Mouse (Mus musculus) left cerebral cortex, postnatal 4 days (tissue): ENCODE measurements around the gene Arid3b. TPM values are rescaled to one million over a fixed set of nuclear protein-coding genes. Genes with fewer than 3 reads are reported as not detected.

Experiments used
- DNase-seq: peaks from one replicate; pipeline ENCODE4 v3.0.0-alpha.2; 2022
- intact Hi-C: fragments of 180-260 bp; cut with DNase I; formaldehyde crosslinking; loops from one replicate; pipeline ENCODE4 v1.15.1; 2025
- total RNA-seq, 2 experiments: library from RNA; stranded (reverse); gene quantifications; 2 replicates each; pipeline ENCODE4 v1.2.3; 2021

Arid3b gene
- total RNA-seq, 2 experiments from 2014 or later, result 9.1 to 9.7 TPM

DNA sequence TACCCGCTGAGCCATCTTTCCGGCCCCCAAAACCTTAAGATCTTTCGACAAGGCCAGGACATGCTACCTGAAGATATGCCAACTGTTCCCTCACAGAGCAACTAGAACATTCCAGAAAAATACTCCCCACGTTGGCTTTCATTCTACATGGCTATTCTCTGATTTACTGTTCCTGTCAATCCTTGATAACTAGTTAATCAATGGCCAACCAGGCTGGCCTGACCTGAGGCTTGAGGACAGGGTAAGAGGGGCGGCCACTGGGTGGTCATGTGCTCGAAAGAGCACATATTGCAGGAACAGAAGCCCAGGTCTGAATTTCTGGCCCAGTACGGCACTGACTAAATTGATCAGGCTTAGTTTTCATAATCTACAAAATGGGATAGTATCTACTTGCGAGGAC, 39.1 kb downstream of the Arid3b start:
- no peak for DNase-seq
- intact Hi-C loops, result no loop called here

DNA sequence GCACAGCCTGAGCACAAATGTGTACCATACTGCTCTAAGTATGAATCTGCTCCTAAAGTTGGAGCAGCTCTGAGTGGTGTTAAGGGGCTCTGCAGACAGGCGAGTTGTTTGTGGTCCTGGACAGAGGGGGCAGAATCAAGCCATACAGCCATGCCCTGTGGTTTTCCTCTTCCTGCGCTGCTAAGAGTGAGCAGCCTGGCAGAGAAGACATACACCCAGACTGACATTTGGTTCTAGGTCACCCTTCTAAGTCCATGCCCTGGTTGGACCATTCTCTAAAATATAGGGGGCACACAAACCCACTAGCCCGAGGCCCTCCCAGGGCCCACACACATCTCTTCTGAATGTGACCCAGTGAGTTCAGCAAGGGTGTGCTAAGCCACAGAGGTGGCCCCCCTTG, 46.9 kb downstream of the Arid3b start:
- DNase-seq, result no peak
- intact Hi-C loops, result no loop called here

GRCm38 (mm10) chr9:57782656-57783055, 53.9 kb downstream of the Arid3b start:
- no peak for DNase-seq
- intact Hi-C loops, result no loop called here

- peak; percentile 71 for DNase-seq
- intact Hi-C loops, result no loop called here
Measured at GRCm38 (mm10) chr9:57775736-57776135, 60.9 kb downstream of the Arid3b start.

DNA sequence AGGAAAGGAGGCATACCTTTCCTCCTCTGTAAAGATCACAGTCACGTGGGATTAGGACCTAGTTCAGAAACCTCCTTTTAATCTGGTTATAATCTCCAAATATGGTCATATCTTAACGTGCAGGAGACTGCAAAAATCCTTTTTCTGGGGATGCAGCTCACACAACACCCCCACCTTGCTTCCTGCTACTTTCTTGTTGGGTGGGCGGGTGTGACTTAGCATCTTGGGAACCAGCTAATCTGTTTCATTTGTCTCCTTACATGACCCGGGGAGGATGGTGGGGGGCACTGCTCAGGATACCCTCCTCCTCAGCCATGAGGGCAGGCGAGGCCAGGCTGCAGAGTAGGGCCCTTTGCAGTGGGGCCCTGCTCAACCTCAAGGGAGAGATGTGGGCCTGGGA, 61.6 kb downstream of the Arid3b start:
- intact Hi-C loops, result no loop called here
- no peak for DNase-seq

- no peak for DNase-seq
- intact Hi-C loops, result no loop called here
Measured at GRCm38 (mm10) chr9:57774168-57774567, 62.4 kb downstream of the Arid3b start.

GRCm38 (mm10) chr9:57773754-57774153, 62.8 kb downstream of the Arid3b start:
- intact Hi-C loops, result no loop called here
- no peak for DNase-seq

DNA sequence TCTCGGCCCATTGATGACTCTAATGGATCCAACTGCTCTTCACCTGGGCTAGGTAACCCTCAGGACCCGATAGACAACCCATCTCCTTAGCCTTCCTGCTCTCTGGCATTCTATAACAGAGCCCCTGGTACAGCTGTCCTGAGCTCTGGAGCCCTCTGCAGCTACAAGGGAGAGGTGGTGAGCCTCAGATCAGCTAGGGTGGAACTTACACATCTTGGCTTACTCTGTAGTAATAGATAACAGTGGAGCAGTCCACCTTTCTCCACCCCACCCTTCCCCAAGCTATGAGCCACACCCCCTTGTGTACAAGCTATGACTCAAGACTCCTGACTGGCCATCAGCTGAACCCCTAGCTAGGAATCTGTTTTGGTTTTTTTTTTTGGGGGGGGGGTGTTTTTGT, 65.8 kb downstream of the Arid3b start:
- intact Hi-C loops, result no loop called here
- no peak for DNase-seq

GRCm38 (mm10) chr9:57770214-57770613, 66.4 kb downstream of the Arid3b start:
- no peak for DNase-seq
- intact Hi-C loops, result no loop called here

DNA sequence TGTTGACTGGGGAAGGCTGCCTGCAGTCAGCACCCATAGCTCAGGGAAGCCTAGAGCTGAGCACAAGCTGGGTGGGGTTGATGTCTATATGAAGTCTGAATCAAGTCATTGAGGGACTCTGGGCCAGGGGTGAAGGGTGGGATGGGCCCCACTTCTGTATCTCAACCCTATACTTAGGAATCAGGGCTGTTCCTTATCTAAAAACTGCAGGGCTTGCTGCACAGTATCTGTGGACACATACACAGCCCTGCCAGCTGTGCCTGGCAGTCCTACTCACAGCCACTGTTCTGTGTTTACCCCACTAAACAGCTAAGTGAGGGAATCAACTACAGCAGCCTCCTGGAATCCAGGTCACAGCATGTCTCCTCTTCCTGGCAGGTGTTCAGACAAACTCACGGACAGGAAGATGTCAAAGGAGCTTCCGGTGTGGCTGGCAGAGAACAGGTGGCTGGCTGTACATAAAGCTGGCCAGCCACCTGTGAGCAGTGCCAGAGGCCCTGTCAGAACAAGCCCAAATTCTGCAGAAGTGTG, 67.0 kb downstream of the Arid3b start:
- intact Hi-C loops, result loop anchor here (10.0 kb wide), 1 partner anchor 65 kb away; the partner anchor contains the start of gene Arid3b
- no peak for DNase-seq

DNA sequence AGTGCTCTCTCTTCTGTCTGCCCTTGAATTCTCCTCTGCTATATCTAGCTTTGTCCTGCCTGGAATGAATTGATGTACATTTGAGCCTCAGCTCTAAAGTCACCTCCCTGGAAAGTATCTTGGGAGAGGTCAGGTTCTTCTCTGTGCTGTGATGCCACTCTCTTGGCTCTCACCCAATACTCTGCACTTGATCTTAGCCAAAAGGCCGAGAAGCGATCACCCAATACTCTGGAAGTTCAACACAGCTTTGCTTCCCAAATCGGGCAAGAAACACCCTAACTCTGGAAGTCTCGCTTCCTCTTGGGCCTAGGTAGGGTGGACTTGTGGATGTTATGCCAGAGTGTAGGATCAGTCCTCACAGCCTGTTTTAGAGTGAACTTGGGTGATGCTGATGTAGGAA, 69.4 kb downstream of the Arid3b start:
- DNase-seq, result no peak
- intact Hi-C loops, result loop anchor here (10.0 kb wide), 1 partner anchor 68 kb away; the partner anchor contains the start of gene Arid3b

DNA sequence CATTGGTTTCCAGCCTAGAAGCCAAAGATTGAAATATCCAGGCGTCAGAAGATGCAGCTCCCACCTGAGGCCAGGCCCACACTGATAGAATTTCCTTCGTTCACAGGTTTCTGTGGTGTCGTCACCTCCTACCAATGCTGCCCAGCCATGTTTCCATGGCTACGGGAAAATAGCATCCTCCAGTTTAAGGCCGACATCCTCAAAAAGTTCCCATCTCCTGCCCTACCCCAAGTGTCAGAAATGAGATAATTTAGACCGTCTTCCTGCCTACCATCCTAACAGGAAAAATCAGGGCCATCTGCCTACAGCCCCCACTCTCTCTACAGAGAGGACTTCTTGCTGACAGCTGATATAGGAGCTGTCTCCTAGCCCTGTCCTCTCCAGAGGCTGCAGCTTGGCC, 70.2 kb downstream of the Arid3b start:
- intact Hi-C loops, result loop anchor here (10.0 kb wide), 1 partner anchor 68 kb away; the partner anchor contains the start of gene Arid3b
- no peak for DNase-seq

DNA sequence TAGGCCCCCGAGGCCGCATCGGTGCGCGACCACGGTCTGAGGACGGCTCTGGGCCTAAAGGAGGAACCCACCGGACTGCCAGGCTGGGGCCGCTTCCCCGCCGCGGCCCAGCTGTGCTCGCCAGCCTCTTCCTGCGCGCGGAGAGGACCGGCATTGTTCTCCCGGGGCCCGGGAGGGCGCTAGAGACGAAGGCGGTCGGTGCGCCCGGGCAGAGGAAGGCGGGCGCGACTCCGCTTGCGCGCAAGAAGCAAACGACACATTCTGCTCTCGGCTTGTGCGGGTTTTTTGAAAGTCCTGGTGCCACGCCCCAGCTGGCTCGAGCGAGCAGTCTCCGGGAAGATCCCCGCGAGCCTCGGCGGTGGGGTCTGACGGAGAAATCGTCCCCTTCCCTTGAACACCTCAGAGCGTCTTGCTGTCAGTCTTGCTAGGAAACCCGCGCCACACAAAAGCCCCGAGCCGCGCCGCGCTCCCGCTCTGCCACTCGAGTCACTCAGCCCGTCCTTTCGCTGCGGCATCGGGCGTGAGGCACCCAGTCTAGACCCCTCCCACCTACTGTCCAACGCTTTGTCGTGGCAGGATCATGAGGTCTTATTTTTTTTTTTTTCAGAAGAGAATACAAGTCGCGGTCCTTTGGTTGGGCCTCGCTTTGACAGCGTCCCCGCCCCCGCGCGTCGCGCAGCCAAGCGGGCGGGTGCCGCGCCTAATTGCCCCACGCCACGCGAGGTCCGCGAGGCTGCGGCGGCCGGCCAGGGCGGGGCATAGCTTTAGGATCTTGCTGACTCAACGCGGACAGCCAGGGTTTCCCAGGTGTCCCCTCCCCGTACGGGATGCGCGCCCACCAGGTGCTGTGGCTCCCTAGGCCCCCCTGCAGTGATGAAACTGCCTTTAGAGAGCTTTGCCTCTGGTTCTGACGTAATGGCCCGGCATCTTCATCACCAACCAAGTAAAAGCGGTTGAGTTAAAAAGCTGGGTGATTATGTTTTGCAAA, 70.9 kb downstream of the Arid3b start, which contains the start of gene Clk3:
Gene Clk3, minus strand, starts transcription at position 497 of the 988 bp plus-strand sequence.
- intact Hi-C loops, result loop anchor here (10.0 kb wide), 1 partner anchor 69 kb away; the partner anchor contains the start of gene Arid3b
- peak; percentile 72 for DNase-seq

DNA sequence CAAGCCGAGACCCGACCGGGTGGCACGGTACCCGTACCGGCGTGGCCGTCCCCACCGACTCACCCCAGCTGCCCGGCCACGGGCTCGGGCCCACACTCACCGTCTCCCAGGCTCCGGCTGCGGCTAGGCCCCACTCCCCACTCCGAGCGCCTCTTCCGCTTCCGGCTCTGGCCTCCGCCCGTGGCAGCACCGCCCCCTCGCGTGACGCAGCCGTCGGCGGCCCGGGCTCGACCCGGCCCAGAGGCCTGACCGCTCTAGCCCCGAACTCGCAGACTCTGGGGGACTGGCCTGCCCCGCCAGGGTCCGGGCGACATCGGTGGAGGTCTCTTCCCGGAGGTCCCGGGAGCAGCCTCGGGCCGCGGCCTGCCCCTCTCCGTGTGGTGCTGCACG, 71.6 kb downstream of the Arid3b start:
- intact Hi-C loops, result loop anchor here (5.0 to 10.0 kb wide), 2 partner anchors 70 to 232 kb away; partner anchors contain the start of gene Arid3b
- DNase-seq, result peak; percentile 94

- intact Hi-C loops, result loop anchor here (5.0 to 10.0 kb wide), 2 partner anchors 70 to 233 kb away; partner anchors contain the start of gene Arid3b
- DNase-seq, result peak; percentile 86
Measured at GRCm38 (mm10) chr9:57764147-57764973, 72.2 kb downstream of the Arid3b start.

DNA sequence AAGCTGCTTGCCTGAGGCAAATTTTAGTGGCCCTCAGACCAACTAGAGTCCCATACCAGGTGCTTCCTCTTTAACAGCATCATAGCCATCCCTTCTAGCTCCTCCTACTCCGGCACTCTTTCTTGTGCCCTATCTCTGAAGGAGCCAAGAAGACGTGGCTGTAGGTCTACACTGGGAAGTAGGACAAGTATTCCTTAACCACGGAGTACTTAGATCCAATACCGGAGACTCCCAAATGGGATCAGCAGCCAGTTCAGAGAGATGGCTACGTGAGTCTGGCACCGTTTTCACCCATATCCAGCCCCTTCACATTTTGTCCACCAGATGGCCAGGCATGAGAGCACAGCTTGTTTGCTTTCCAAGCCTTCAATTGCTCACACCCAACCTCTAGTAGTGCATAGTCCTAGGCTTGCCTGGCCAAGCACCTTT, 74.0 kb downstream of the Arid3b start:
- intact Hi-C loops, result loop anchor here (5.0 to 10.0 kb wide), 2 partner anchors 72 to 235 kb away; partner anchors contain the start of gene Arid3b
- peak; percentile 60 for DNase-seq

GRCm38 (mm10) chr9:57761563-57762551, 74.7 kb downstream of the Arid3b start:
- no peak for DNase-seq
- intact Hi-C loops, result loop anchor here (5.0 to 10.0 kb wide), 2 partner anchors 73 to 235 kb away; partner anchors contain the start of gene Arid3b

- no peak for DNase-seq
- intact Hi-C loops, result loop anchor here (5.0 to 10.0 kb wide), 2 partner anchors 74 to 237 kb away; partner anchors contain the start of gene Arid3b
Measured at GRCm38 (mm10) chr9:57760416-57761146, 76.0 kb downstream of the Arid3b start.
